Mouse (Mus musculus) brain, embryonic 18.5 days (tissue): ENCODE measurements at regions not wholly inside any gene's neighbourhood (a gene's known extent, or its start where the extent isn't known, plus 50 kb on each side); places are given as distances from the start of the nearest gene placed in this dataset.

ENCODE experiments used
- DNase-seq: peaks from one replicate; pipeline ENCODE4 v3.0.0-alpha.2; 2012; ENCODE audit warnings: low read depth, low spot score

DNA sequence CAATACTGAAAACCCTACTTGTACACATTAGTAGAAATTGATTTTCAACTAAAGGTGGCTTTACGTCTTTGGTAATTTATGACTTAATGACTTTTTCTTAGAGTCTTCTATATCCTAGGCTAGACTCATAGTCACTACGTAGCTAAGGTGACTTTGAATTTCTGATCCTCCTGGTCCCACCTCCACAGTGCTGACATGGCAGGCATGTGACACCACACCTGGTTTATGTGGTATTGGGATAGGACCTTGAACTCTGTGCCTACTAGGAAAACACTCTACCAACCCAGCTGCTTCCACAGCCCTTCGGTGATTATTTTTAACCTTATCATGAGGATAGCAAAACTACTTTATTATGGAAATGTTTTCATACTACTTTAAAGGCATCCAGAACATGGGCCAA is 51.5 kb upstream of the D7Ertd443e start:
- no peak for DNase-seq

DNA sequence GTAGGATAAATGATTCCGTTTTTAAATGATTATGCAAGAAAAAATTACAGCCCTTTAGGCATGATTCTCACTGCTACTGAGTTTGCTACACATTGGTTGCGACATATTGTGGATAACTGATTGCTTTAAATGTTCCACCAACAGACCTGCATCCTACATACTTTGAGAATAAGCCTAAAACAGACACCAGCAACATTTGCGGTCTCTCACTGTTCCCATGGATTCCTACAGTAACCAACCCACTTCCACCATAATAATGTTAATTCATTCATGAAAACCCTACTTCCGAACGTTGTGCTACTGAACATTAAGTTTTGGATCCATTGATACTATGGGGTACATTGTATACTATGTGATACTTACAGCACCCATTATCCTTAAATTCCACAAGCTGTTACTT is 53.8 kb upstream of the D7Ertd443e start:
- no peak for DNase-seq

DNA sequence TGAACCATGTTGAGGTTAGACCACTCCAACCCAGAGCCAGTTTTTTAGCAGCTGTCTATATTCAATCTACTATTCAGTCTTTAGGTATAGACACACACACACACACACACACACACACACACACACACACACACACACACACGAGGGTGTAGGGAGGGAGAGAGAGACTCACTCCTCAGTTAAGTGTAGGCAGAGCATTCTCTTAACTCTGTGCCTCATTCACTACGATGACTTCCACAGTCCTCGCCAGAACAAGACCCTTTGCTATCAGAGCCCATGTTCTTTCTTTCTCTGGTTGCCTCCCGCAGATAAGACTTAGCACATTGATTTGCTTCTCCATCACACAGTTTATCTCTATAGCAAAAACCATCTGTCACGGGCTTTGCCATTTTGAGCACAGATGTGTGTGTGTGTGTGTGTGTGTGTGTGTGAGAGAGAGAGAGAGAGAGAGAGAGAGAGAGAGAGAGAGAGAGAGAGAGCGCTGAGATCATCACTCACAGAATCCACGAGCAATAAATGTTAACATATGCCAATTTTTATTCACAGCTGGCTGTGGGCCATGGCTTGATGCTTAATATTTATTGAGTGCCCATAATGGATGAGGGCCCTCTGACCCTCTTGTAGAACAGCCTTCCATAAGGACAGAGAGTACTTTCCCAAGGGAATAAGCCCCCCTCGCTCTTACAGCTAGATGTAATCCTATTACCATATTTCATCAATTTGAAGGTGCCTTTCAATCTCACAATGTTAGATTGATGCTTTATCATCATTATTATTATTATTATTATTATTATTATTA is 59.7 kb upstream of the D7Ertd443e start:
- DNase-seq = no peak

DNA sequence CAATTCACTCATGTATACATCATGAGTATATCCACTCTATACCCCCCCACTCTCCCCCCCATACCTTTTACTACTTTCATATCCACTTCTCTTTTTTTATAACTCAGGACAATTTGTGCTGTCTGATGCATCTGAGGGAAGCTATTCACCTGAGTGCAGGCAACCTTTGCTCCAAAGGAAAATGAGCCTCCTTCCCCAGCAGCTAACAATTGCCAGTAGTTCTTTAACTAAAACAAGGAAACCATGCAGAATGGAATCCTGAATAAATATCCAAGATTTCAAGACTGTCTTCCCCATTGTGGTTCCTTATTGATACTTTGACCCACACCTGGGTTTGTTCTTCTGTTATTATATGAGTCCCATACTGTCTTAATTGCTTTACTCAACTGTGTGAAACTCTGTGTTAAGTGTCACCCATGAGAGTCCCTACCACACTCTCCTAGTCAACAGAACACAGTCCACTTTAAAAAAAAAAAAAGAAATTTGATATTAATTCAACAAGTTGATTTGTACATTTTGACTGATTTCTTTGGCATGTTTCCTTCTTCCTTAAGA is 62.3 kb upstream of the D7Ertd443e start:
- DNase-seq = no peak

DNA sequence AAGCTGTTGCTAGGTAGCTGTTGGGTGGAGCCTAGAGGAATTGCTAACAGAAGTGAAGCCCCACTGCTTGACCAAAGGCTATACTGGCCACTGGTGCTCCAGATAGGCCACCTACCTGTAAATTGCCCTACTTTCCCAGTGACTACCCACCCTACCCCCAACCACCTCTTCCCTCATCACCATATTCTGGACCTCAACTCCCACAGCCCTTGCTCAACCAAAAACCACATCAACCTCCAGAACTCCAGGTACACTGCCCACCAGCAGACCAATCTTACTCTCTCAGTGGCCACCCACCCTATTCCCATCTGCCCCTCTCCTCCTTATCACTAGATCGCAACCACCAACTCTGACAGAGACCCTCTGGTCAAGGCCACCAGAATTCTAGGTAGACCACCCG is 63.4 kb upstream of the D7Ertd443e start:
- no peak for DNase-seq

DNA sequence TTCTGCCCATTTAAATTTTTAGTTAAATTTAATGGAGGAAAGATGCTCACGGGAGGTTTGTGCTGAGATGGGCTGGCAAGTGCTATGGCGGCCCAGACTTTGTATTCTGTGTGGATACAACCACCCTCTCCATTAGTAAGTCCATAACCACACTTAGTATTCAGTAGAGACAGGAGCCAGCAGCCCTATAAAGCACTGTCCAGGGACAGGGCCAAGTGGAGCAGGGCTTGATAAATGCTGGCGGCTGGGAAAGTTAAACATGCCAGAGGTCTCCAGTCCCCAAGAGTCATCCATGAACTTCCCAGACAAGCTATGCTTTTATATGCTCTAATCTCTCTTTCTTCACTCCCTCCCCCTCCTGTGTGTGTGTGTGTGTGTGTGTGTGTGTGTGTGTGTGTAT is 77.2 kb upstream of the D7Ertd443e start:
- DNase-seq = no peak

DNA sequence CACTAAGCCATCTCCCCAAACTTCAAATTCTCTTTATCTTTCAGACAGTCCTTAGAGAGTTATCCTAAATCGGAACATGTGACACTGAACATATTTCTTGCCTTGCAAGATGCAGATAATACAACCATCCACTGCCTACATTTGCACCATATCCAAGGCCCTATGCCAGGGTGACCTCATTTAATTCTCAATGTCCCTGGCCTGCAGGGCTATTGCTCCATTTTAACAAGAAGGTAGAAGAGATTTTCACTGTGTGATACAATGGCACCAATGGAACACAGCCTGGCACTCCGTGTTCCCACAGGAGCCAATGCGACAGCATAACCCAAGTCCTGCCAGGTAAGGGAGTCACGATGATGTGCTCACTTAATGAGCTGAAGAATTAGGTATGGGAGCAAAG is 77.9 kb upstream of the D7Ertd443e start:
- no peak for DNase-seq

DNA sequence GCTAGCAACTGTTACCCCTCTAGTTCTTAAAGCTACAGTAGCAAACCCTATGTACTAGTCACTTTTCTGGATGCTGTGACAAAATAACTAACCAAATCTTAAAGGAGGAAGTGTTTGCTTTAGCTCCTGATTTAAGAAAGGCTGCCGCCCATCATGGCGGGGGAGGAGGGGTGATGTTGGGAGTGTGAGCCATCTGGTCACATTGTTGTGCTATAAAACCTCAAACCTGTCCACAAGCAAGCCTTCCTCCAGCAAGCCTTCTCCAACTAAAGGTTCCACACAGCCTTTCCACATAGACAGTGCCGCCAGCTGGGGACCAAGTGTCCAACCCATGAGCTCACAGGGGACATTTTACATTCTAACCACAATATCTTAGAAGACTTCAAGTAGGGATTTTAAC is 81.8 kb upstream of the D7Ertd443e start:
- DNase-seq = no peak

DNA sequence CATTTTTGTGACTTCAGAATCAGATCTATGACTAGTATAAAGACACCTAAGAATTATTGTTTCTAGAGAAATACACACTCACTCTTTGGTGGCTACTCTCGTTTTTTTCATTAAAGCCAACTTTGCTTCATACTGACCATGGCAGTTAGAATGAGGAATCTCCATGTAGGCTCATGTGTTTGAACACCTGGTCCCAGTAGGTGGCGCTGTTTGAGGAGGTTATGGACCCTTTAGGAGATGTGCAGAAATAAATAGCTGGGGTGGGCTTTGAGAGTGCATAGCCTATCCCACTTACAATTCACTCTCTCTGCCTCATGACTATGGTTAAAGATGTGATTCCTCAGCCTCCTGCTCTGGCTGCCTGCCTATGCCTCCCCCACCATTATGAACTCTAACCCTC is 85.8 kb upstream of the D7Ertd443e start:
- no peak for DNase-seq

DNA sequence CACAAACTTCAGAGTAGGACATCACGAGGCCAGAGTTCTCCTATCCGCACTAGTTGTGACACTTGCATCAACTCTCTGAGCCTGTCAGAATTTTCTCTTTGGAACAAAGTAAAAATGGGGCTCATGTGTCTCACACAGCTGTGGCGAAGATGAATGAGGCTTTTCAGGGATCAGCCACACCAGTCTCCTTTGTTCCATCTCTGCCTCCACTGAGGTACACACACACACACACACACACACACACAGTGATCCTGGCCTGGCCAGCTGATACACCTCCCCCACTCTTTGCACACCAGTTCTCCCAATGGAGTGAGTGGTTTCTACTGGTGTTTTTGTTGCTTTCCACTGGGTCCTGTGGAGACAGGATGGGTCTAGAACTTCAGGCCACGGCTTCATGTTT is 105.9 kb upstream of the D7Ertd443e start:
- DNase-seq = no peak

DNA sequence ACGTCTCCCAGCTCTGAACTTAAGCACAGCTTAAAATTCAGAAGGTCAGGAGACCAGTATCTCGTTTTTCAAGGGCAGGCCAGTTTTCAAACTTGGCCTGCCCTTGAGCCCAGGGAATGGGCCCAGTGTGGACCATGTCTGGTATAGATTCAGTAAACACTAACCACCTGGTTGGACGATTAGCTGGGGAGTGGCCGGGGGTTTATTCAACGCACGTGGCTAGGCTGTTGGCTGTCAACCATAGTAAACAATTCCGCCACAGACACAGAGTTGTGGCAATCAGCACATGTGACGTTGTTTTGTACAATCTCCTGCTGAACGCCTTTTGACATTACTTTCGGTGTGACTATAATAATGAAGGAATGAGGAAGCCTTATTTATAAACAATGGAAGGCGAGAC is 111.8 kb upstream of the D7Ertd443e start:
- no peak for DNase-seq

DNA sequence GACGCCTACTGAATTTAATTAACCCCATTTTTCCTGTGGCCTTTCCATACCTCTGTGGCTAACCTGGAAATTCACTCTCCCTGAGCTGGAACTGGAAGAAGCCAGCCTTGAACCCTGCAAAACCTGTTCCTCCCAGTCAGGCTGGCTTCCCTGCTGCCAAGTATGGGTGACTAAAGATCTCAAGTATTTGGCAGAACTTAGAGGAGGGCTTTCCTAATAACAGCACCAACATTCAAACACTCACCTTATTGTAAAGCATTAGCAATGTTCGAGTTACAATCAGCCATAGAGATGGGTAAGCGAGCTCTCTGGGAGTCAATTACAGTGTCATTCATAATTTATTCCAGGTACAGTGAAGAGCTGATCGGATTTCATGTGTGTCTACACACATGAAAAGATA is 112.4 kb upstream of the D7Ertd443e start:
- DNase-seq = no peak

DNA sequence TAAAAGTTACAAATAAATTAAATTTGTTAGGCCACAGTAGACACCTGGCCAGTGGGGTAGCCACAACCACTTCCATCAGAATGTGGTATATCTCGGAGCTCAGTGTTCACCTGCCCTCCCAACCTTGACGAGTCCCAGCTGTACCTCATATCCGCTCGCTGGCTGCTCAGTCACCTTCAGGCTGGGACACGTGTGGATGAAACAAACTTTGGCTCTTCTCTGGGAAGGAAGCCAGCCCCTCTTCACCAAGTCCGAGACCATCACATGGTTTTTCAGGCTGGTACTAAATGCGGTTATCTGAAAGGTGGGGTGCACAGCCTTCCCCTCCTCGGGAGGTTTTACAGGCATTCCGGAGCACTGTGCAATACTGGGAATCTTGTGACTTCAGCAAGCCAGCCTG is 113.3 kb upstream of the D7Ertd443e start:
- DNase-seq = no peak

DNA sequence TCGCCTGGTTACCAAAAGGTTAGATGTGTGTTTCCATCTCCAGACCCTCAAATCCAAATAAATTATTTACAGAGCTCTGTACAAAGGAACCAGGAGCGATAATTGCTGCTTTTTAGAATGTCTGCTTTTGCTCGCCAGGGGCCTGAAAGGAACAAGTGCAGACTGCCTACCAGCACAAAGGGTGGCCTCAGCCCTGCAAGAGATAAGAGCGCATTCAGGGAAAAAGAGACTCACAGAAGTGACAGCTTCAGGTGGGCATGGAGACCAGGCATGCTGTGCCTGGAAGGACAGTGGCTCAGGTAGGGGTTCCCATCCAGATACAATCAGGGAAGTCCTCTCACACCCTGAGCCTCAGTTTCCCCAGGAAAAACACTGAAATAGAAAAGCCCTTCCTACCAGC is 114.0 kb upstream of the D7Ertd443e start:
- DNase-seq = no peak

DNA sequence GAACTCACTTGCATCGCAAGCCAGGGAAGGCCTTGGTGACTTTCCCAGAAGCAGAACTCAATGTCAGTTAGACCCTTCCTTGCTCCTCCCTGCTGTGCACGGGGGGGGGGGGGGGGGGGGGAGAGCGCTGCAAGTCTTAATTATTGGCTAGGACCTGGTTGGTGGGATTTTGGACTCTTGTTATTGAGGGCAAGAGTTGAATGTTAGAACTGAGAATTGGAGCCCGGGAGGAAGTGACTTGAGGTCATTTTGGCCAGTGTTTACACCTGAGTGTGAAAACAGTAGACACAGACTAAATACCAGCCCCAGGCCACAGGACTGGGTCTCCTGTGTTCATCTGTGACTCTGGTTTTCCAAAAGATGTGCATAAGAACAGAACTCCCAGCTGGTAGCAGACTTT is 114.7 kb upstream of the D7Ertd443e start:
- no peak for DNase-seq

DNA sequence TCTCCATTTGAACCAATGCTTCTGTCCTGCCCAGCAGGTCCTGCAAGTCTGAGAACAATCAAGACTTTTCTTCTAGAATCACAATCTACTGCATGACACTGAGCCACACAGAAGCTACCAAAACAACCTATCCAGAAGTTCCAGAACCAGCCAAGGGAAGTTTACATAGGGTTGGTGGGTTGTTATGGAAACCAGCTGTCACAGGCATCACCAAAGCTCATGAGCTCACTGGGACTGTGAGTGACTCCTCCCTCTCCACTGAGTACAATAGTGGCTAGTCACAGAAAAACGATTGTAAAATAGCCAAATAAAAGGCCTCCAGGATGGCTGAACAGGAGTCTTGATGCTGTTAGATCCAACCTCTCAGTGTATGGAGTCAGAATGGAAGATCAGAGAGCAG is 115.6 kb upstream of the D7Ertd443e start:
- DNase-seq = no peak

DNA sequence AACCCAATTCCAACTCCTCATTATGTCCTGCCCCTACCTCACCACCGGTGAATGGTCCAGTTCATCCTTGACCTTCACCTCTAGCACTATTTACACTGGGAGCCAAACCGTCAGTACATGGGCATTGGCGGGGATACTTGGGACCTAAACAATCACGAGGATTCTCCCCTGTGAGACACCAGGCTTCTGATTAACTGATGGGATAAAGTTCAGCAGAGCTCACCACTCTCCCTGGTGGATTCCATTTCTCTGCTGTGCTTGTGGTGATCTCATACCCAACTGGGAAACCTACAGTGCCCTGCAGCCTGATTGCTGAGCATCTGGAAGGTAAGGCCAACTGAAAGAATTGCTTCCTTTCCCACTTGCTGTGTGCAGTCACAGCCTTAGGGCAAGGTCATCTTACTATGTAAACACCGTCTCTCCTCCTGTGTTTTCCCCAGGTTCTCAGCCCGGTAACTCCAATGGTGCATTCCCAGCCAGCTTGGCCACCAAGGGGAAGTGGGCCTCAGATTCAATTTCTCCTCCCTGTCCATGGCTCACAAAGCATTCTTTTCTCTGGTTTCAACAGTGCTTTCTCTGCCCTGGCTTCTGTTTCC is 125.0 kb upstream of the D7Ertd443e start:
- no peak for DNase-seq

DNA sequence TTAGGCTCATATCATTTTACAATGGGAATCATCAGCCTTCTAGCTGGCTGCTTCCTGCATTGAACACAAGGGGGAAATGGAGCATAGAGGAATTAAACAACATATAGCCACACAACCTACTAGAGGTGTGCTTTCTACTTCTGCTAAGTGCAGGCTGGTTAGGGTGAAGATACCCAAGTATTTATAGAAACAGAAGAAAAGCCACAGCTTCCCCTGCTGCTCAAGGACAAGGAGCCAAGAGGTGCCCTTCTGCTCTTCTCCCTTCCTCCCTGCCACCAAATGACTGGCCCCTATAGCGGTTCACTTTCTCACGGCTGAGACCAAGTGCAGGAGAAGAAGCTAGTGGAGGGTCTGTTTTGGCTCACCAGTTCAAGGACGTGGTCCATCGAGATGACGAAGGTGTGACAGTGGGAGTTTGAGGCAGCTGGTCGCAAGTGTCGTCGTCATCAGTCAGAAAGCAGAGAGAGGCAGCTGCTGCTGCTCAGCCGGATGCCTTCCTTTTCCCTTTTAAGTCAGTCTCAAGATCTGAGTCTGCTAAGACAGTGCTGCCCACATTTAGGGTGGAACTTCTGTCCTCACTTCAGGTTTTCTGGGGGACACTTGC is 134.0 kb upstream of the D7Ertd443e start:
- DNase-seq = no peak

DNA sequence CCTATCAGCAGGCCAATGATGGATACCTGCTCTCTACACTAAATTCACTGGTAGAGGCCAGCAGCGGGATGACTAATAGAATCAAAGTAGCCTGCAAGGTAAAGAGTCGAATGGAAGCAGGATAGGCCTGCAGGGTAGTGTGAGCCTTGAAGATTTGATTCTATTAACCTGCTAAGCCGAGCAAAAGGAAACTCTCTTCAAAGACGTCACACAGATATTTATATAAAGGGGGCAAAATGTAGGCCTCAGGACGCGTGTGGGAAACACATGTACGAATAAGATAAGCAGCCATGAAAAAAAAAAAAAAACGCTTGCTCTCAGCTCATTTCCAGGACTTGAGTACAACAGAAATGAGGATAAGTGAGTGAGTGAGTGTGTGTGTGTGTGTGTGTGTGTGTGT is 138.4 kb upstream of the D7Ertd443e start:
- no peak for DNase-seq

DNA sequence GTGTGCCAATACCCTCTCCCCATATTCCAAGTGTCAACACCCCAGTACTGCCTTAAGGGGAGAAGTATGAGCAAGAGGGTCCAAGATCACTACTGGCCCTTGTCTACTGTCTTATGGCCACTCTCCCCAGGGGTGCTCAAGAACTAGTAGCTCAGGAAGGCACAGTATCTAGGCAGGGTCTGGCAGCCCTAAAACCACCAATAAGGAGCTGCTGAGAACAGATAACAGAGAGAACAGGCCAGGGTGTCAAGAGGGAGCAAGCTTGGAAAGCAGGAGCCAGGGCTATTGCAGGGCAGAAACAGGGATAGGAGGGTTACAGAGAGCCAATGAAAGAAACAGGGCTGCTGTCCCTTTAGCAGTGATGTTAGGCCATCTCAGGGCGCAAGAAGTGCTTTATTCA is 139.6 kb upstream of the D7Ertd443e start:
- no peak for DNase-seq

DNA sequence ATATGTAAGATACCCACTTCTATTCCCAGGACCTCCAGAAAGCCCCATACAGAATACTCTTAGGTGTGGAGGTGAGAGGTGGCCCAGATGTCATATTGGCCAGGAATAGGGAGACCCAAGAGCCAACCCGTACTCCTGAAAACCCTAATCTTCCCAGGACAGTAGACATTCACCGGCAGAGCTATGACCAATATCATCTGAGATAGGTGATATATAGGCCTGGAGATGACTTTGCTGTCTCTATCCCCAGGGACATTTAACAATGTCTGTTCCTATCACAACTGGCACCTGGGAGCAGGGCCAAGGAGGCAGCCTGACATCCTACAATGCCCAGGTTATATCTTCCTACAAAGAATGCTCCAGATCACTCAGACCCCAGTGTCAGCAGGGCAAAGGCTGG is 140.0 kb upstream of the D7Ertd443e start:
- no peak for DNase-seq

DNA sequence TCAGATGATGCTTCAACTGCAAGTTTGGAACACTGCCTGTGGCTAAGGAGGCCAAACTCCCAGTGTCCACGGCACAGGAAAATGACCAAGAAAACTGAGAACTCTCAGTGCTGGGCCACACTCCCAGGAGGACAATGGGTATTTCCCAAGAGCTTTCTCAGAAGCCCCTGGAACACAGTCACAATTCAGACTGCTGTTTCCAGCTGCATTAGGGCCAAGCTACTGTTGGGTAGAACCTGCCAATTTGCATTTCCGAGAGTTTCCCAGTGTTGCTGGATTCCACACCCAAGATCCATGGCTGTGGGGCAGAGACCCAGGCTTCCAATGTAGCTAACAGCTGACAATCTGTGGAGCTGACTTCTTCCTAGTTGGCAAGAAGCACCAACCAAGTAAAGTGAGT is 141.9 kb upstream of the D7Ertd443e start:
- no peak for DNase-seq

DNA sequence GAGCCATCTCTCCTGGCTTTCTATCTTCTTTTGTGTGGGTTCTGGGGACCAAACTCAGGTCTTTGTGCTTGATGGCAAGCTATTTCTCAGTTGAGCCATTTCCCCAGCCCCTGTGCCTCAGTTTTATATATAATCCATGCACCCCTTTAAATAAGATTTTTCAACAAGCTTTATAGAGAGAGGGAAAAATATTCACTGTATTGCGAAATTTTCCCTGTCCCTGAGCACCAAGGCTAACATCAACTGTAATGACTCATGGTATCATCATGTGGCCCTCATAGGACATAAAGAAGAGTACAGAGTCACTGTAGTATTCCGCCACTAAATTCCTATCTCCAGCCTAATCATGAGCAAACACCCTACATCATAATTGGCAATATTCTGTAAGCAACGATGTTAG is 142.4 kb upstream of the Dock1 start:
- no peak for DNase-seq
